Mouse (Mus musculus) liver, embryonic 11.5 days (tissue): ENCODE data around the gene Gm49661. TPM values are rescaled to one million over a fixed set of nuclear protein-coding genes. Genes with fewer than 3 reads are reported as not detected.

Experiments used
- ATAC-seq: fragments of 200-750 bp; cut with Nextera tagmentation; replicated peaks from 2 replicates; pipeline ENCODE4 v1.8.0; 2017; ENCODE audit warnings: moderate number of reproducible peaks, mild to moderate bottlenecking, moderate TSS enrichment, moderate library complexity; ENCODE audit not compliant: low FRiP score
- DNase-seq: peaks from one replicate; pipeline ENCODE4 v3.0.0-alpha.2; 2017; ENCODE audit warnings: low spot score
- H3K27ac ChIP-seq: fragments of 300-500 bp; sonication (generic); 2 replicates; pipeline ENCODE4 v1.5.1; 2014; ENCODE audit warnings: mild to moderate bottlenecking, low read depth, low read length, control low read depth
- H3K27me3 ChIP-seq: fragments of 300-500 bp; sonication (generic); replicated peaks from 2 replicates; pipeline ENCODE4 v1.6.1; 2014; ENCODE audit warnings: low read length, mixed read lengths; ENCODE audit not compliant: control insufficient read depth, insufficient read depth
- H3K36me3 ChIP-seq: fragments of 300-500 bp; sonication (generic); 2 replicates; pipeline ENCODE4 v1.6.1; 2014; ENCODE audit warnings: mild to moderate bottlenecking, low read length, moderate library complexity, mixed read lengths; ENCODE audit not compliant: control insufficient read depth, insufficient read depth
- H3K4me1 ChIP-seq: fragments of 300-500 bp; sonication (generic); replicated peaks from 2 replicates; pipeline ENCODE4 v1.6.1; 2014; ENCODE audit warnings: low read length, mixed read lengths; ENCODE audit not compliant: control insufficient read depth, insufficient read depth
- H3K4me2 ChIP-seq: fragments of 300-500 bp; sonication (generic); 2 replicates; pipeline ENCODE4 v1.6.1; 2014; ENCODE audit warnings: mild to moderate bottlenecking, control low read depth, moderate library complexity
- H3K4me3 ChIP-seq: fragments of 300-500 bp; sonication (generic); 2 replicates; pipeline ENCODE4 v1.5.1; 2014; ENCODE audit warnings: low read depth, low read length, control low read depth
- H3K9ac ChIP-seq: fragments of 300-500 bp; sonication (generic); 2 replicates; pipeline ENCODE4 v1.6.1; 2014; ENCODE audit warnings: low read depth, low read length, control low read depth
- H3K9me3 ChIP-seq: fragments of 300-500 bp; sonication (generic); 2 replicates; pipeline ENCODE4 v1.6.1; 2016; ENCODE audit warnings: low read length, inconsistent platforms, mixed read lengths; ENCODE audit not compliant: control insufficient read depth
- WGBS: fragments of 180-500 bp; shearing (Covaris S2); extraction: QIAGEN DNeasy Blood & Tissue Kit; methylation state at CpG from one replicate; pipeline ENCODE4 v1.1.7; 2014; 5-methylcytosine and 5-hydroxymethylcytosine counted together
- polyA plus RNA-seq: library from polyadenylated mRNA; unstranded; fragments of >200 nt; fragmentation: Nextera tagmentation; extraction: Ambion mirVana; gene quantifications from 2 replicates; pipeline ENCODE4 v1.2.1, GENCODE M21; 2014

Gene Gm49661
- polyA plus RNA-seq, 1 experiment from 2014 or later, result not detected

DNA sequence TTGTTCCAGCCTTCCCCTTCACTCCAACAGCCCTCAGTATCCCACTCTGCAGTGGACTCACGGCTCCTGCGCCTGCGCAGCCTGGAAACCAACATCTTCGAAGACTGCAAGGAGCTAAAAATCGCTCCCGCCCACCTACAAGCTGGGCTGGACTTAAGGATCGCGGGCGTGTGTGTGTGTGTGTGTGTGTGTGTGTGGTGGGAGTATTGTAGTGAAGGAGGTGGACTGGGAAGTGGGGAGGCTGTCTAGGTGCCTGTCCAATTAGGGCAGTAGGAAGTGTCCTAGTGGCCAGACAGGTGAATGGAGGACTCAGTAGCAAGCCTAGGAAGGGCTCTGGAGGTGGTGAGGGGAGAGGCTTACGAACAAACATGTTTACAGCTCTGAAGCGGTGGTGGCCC is 24.0 kb downstream of the Gm49661 start:
- ATAC-seq, result peak; percentile 17; the same call in 1 of the 2 replicates
- Histone ChIP-seq H3K36me3 (no peaks in the 10 kb centered on the region), H3K4me3 (peak overlapping the region; percentile 47; the same call in 1 of the 2 replicates), H3K27ac (no peak overlapping the region), H3K27me3 (peaks cover 64% of the 10 kb centered on the region), H3K9ac (no peak overlapping the region), H3K9me3 (no peaks in the 10 kb centered on the region), H3K4me1 (peaks cover 13% of the 10 kb centered on the region), H3K4me2 (peak overlapping the region; percentile 30; the same call in 1 of the 2 replicates)
- WGBS, result 11% methylated on average over 11 of the region's 11 CpGs
- DNase-seq, result no peak

DNA sequence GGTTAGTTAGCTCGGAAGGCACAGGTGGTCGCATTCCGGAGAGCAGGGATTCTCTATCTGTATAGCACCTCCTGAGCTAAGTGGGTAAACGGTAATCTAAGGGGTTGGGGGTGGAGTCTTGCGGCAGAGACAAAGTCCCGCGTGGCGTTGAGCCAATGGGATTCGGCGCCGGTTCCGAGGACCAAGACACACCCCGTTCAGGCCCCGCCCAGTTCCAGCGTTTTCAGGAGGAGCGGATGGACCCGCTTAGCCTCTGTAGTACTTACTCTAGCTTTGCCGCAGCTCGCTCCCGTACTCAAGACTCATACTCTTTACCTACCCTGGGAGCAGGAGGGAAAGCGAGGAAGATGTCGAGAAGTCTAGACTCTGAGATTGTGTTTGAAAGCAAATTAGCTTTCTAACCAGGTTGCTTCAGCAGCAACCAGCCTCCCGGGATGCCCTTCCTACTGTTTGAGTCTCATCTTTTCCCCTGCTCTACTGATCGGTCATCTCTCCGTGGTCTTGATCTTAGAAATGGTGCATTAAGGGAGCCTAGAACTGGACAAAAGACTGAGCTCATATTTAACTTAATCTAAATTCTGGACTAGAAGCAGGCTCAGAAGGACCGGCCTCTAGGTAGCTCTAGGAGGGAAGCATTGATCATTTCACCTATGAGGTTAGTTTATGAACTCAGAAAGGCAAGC is 24.6 kb downstream of the Gm49661 start:
- ATAC-seq, result peak; percentile 84
- DNase-seq, result peak; percentile 72
- Histone ChIP-seq H3K4me2 (peak overlapping the region; percentile 30), H3K9ac (no peak overlapping the region), H3K27me3 (peaks cover 58% of the 10 kb centered on the region), H3K27ac (no peak overlapping the region), H3K4me3 (peak overlapping the region; percentile 18; the same call in 1 of the 2 replicates), H3K4me1 (peaks cover 13% of the 10 kb centered on the region), H3K9me3 (no peaks in the 10 kb centered on the region), H3K36me3 (no peaks in the 10 kb centered on the region)
- WGBS, result 4% methylated on average over 26 of the region's 26 CpGs

DNA sequence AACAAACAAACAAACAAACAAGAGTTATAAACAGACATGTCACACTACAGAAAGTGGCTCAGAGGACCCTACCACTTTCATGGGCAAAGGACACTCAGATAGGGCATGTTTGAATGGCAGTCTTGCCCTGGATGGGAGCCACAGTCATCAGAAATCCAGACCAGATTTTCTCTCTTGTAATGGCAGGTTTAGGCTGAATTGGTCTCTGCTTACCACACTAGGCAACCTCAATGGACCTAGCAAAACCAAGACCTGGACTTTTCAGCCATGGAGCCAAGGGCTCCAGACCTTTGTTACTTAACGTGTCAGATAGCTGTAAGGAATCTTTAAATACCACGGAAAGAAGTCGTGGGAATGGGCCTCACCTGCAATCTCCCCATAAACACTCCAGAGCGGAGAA is 25.5 kb downstream of the Gm49661 start:
- ATAC-seq, result no peak
- Histone ChIP-seq H3K9ac (no peak overlapping the region), H3K4me2 (no peak overlapping the region), H3K4me1 (peaks cover 13% of the 10 kb centered on the region), H3K27ac (no peak overlapping the region), H3K4me3 (no peak overlapping the region), H3K9me3 (no peaks in the 10 kb centered on the region), H3K36me3 (no peaks in the 10 kb centered on the region), H3K27me3 (peaks cover 55% of the 10 kb centered on the region)
- no peak for DNase-seq
- WGBS, result 23% methylated on average over 4 of the region's 4 CpGs

GRCm38 (mm10) chr8:84937620-84938485 is 31.4 kb downstream of the Gm49661 start:
- 59% methylated on average over 13 of the region's 13 CpGs for WGBS
- Histone ChIP-seq H3K36me3 (no peaks in the 10 kb centered on the region), H3K9me3 (no peaks in the 10 kb centered on the region), H3K27me3 (peaks cover 48% of the 10 kb centered on the region), H3K4me1 (peaks cover 18% of the 10 kb centered on the region), H3K4me2 (peak overlapping the region; percentile 73), H3K4me3 (peak overlapping the region; percentile 47), H3K27ac (no peak overlapping the region), H3K9ac (no peak overlapping the region)
- ATAC-seq, result no peak
- DNase-seq, result no peak

- Histone ChIP-seq H3K9ac (no peak within 1 kb of the TSS), H3K4me2 (peak within 1 kb of the TSS; percentile 73), H3K4me1 (peaks cover 18% of the 10 kb centered on the region), H3K27ac (no peak within 1 kb of the TSS), H3K27me3 (peaks cover 54% of the 10 kb centered on the region), H3K9me3 (no peaks in the 10 kb centered on the region), H3K36me3 (no peaks in the 10 kb centered on the region), H3K4me3 (peak within 1 kb of the TSS; percentile 47)
- DNase-seq, result peak; percentile 75
- peak; percentile 82 for ATAC-seq
- under 1% methylated on average over 49 of the region's 50 CpGs for WGBS
Measured at GRCm38 (mm10) chr8:84936962-84937546, 32.2 kb downstream of the Gm49661 start, which contains the start of gene Mast1. Gene Mast1 (minus strand): TSS chr8:84937359.

GRCm38 (mm10) chr8:84936041-84936961 is 32.9 kb downstream of the Gm49661 start:
- H3K4me1 ChIP-seq, result peaks cover 18% of the 10 kb centered on the region
- WGBS, result 23% methylated on average over 23 of the region's 23 CpGs
- no peak overlapping the region for H3K9ac ChIP-seq
- no peak overlapping the region for H3K27ac ChIP-seq
- H3K36me3 ChIP-seq, result no peaks in the 10 kb centered on the region
- H3K4me2 ChIP-seq, result peak overlapping the region; percentile 73
- peaks cover 61% of the 10 kb centered on the region for H3K27me3 ChIP-seq
- H3K9me3 ChIP-seq, result no peaks in the 10 kb centered on the region
- peak overlapping the region; percentile 47 for H3K4me3 ChIP-seq
- ATAC-seq (no peak), DNase-seq (no peak)

- H3K27ac ChIP-seq, result no peak overlapping the region
- H3K4me3 ChIP-seq, result no peak overlapping the region
- WGBS, result 7% methylated on average over 14 of the region's 14 CpGs
- H3K27me3 ChIP-seq, result peaks cover 67% of the 10 kb centered on the region
- H3K4me2 ChIP-seq, result no peak overlapping the region
- H3K9me3 ChIP-seq, result no peaks in the 10 kb centered on the region
- ATAC-seq, result no peak
- H3K36me3 ChIP-seq, result no peaks in the 10 kb centered on the region
- no peak overlapping the region for H3K9ac ChIP-seq
- peaks cover 18% of the 10 kb centered on the region for H3K4me1 ChIP-seq
- no peak for DNase-seq
Measured at GRCm38 (mm10) chr8:84935489-84935888, 33.7 kb downstream of the Gm49661 start.

- Histone ChIP-seq H3K36me3 (no peaks in the 10 kb centered on the region), H3K4me1 (peaks cover 18% of the 10 kb centered on the region), H3K4me3 (no peak overlapping the region), H3K9me3 (no peaks in the 10 kb centered on the region), H3K27me3 (peaks cover 73% of the 10 kb centered on the region), H3K27ac (no peak overlapping the region), H3K4me2 (no peak overlapping the region), H3K9ac (no peak overlapping the region)
- WGBS, result 6% methylated on average over 15 of the region's 15 CpGs
- DNase-seq (no peak), ATAC-seq (no peak)
Measured at GRCm38 (mm10) chr8:84934860-84935259, 34.4 kb downstream of the Gm49661 start.
